Mouse (Mus musculus) liver, embryonic 14.5 days (tissue): ENCODE data around the gene Atp6v0a1.

Experiments
- CTCF ChIP-seq: IDR thresholded peaks from 2 replicates; pipeline ENCODE4 v1.5.1; 2016; ENCODE audit warnings: antibody characterized with exemption, low read depth, control low read depth
- EP300 ChIP-seq: IDR thresholded peaks from 2 replicates; pipeline ENCODE4 v1.6.1; 2016; ENCODE audit warnings: antibody characterized with exemption, low read depth

GRCm38 (mm10) chr11:101062971-101063675 lies 53.9 kb downstream of the Atp6v0a1 start:
- no peak for TF ChIP-seq CTCF
- TF ChIP-seq EP300: no peak
